Mouse (Mus musculus) limb, embryonic 11.5 days (tissue): ENCODE measurements at regions not wholly inside any gene's neighbourhood (a gene's known extent, or its start where the extent isn't known, plus 50 kb on each side); places are given as distances from the start of the nearest gene placed in this dataset.
A peak's percentile ranks its signal among the peaks of the same experiment; 100 is the strongest.

ENCODE experiments used
- ATAC-seq: fragments of 200-750 bp; cut with Nextera tagmentation; 2 replicates; pipeline ENCODE4 v1.8.0; 2017; ENCODE audit warnings: low read depth; ENCODE audit not compliant: insufficient number of reproducible peaks, low FRiP score, low TSS enrichment
- DNase-seq: peaks from one replicate; pipeline ENCODE4 v3.0.0-alpha.2; 2015; ENCODE audit warnings: low spot score
- H3K27ac ChIP-seq: fragments of 300-500 bp; sonication (generic); replicated peaks from 2 replicates; pipeline ENCODE4 v1.5.1; 2014; ENCODE audit warnings: low read depth, mild to moderate bottlenecking, low read length
- H3K27me3 ChIP-seq: fragments of 300-500 bp; sonication (generic); 2 replicates; pipeline ENCODE4 v1.6.1; 2014; ENCODE audit warnings: mild to moderate bottlenecking, low read length, mixed read lengths; ENCODE audit not compliant: control insufficient read depth, insufficient read depth
- H3K36me3 ChIP-seq: fragments of 300-500 bp; sonication (generic); 2 replicates; pipeline ENCODE4 v1.6.1; 2014; ENCODE audit warnings: mild to moderate bottlenecking, low read length, moderate library complexity, mixed read lengths; ENCODE audit not compliant: control insufficient read depth, insufficient read depth
- H3K4me1 ChIP-seq: fragments of 300-500 bp; sonication (generic); 2 replicates; pipeline ENCODE4 v1.6.1; 2014; ENCODE audit warnings: low read length, mixed read lengths; ENCODE audit not compliant: control insufficient read depth, insufficient read depth
- H3K4me2 ChIP-seq: fragments of 300-500 bp; sonication (generic); 2 replicates; pipeline ENCODE4 v1.6.1; 2014; ENCODE audit warnings: low read depth, mild to moderate bottlenecking, moderate library complexity; ENCODE audit not compliant: severe bottlenecking
- H3K4me3 ChIP-seq: fragments of 300-500 bp; sonication (generic); 2 replicates; pipeline ENCODE4 v1.5.1; 2014; ENCODE audit warnings: low read depth, low read length
- H3K9ac ChIP-seq: fragments of 300-500 bp; sonication (generic); 2 replicates; pipeline ENCODE4 v1.6.1; 2014; ENCODE audit warnings: mild to moderate bottlenecking, low read length
- H3K9me3 ChIP-seq: fragments of 300-500 bp; sonication (generic); 2 replicates; pipeline ENCODE4 v1.6.1; 2016; ENCODE audit warnings: low read length; ENCODE audit not compliant: control insufficient read depth
- WGBS: fragments of 180-500 bp; shearing (Covaris S2); extraction: QIAGEN DNeasy Blood & Tissue Kit; methylation state at CpG from one replicate; pipeline ENCODE4 v1.1.7; 2014; 5-methylcytosine and 5-hydroxymethylcytosine counted together

DNA sequence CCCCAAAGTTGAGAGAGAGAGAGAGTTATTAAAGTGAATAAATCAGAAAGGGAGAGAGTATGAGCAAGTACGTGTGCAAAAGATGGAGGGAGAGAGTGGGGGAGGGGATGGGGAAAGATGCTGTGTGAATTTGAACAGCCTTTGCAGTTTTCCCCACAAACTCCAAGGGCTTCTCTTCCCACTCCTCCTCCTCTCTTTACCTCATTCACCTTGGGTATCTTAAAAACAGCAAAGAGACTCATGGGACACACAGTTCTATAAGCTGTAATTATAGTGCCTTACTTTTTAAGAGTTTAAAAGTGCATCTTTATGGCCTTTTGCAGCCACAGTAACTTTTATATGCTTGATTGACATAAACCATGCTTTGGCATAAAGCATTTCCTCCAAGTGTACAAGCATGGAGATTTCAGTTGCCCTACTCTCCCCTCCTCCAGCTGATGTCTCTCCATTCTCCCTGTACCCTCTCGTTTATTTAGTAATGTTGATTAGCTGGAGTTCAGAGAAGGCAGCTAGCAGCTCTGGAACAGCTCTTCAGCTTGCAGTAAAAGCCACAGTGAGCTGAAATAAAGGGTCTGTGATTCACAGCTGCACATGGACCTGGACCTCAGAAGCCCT, 156.7 kb downstream of the Tbx18 start:
- no peaks in the 10 kb centered on the region for H3K27me3 ChIP-seq
- H3K27ac ChIP-seq: no peak overlapping the region
- H3K4me3 ChIP-seq: no peak overlapping the region
- no peak overlapping the region for H3K9ac ChIP-seq
- H3K4me2 ChIP-seq: no peak overlapping the region
- WGBS: 16% methylated on average over 2 of the region's 2 CpGs
- no peaks in the 10 kb centered on the region for H3K9me3 ChIP-seq
- ATAC-seq: no peak
- peaks cover 2% of the 10 kb centered on the region; the same call in 1 of the 2 replicates for H3K4me1 ChIP-seq
- no peak for DNase-seq
- no peaks in the 10 kb centered on the region for H3K36me3 ChIP-seq

DNA sequence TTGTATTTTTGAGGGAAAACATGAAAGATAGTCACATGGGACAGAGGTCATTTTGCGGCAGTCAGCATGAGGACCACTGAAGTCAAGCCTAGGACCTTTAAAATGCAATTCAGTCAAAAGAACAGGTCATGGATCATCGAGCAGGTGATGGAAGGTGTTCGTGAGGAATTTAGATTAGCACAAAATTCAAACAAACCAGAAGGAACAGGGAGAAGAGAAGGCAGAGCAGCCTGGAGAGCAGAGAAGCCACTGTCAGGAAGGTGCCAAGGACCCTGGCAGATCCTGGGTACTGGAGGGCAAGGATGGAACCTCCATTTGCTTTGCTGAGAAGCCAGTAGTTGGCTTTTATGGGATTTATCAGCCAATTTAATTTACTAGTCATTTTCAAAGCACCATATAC, 167.8 kb downstream of the Tbx18 start:
- ATAC-seq: no peak
- H3K4me2 ChIP-seq: no peak overlapping the region
- no peak overlapping the region for H3K9ac ChIP-seq
- H3K4me1 ChIP-seq: peaks cover 4% of the 10 kb centered on the region; the same call in 1 of the 2 replicates
- no peak for DNase-seq
- H3K4me3 ChIP-seq: no peak overlapping the region
- no peak overlapping the region for H3K27ac ChIP-seq
- H3K27me3 ChIP-seq: no peaks in the 10 kb centered on the region
- no peaks in the 10 kb centered on the region for H3K9me3 ChIP-seq
- WGBS: 62% methylated on average over 3 of the region's 3 CpGs
- H3K36me3 ChIP-seq: no peaks in the 10 kb centered on the region

DNA sequence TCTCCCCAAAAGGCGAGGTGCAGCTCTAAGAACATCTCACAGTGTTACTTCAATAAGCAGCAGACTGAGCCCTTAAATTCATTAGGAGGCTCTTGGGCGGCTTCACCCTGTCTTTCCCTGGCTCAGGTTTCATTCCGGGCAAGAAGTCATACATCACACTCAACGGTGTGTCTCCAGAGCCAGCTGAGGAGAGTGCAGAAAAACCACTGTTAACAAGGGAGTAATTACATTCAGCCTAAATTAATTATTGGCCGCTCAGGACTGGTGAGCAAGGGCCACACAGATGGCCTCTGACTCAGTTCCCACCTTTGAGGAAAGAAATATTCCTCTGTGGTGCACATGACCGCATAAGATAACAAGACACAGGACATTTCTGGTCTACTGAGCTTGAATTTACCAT, 168.3 kb downstream of the Tbx18 start:
- H3K4me3 ChIP-seq: no peak overlapping the region
- WGBS: 20% methylated on average over 6 of the region's 6 CpGs
- H3K9ac ChIP-seq: no peak overlapping the region
- no peaks in the 10 kb centered on the region for H3K36me3 ChIP-seq
- DNase-seq (no peak), ATAC-seq (no peak)
- no peak overlapping the region for H3K4me2 ChIP-seq
- 0 out of 2 replicates have a peak, but pooled peaks cover 1% of the 10 kb centered on the region for H3K27me3 ChIP-seq
- no peaks in the 10 kb centered on the region for H3K9me3 ChIP-seq
- no peak overlapping the region for H3K27ac ChIP-seq
- peaks cover 5% of the 10 kb centered on the region; the same call in 1 of the 2 replicates for H3K4me1 ChIP-seq

DNA sequence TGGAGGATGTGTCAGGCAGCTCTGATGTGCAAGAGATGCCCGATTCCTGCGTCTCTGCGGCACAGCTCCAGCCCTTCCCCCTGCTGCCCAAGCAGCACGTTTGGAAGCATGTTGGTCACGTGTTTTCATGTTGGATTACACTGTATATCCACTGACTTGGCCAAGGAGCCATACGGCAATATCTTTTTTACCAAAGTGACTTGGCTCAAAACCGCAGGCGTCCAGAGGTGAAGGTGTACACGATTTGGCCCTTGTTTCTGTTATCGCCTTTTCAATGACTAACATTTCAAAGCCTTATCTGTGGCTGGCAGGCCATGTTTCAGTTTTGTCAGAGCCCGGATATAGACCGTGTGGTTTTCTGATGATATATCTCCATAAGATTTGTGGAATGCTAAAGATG, 173.2 kb downstream of the Tbx18 start:
- DNase-seq: peak; percentile 49
- Histone ChIP-seq H3K27me3 (peaks cover 8% of the 10 kb centered on the region; the same call in 1 of the 2 replicates), H3K9me3 (no peaks in the 10 kb centered on the region), H3K4me2 (peak overlapping the region; percentile 10; the same call in 1 of the 2 replicates), H3K9ac (no peak overlapping the region), H3K4me3 (no peak overlapping the region), H3K36me3 (no peaks in the 10 kb centered on the region), H3K27ac (no peak overlapping the region), H3K4me1 (peaks cover 12% of the 10 kb centered on the region)
- peak; percentile 50; the same call in 1 of the 2 replicates for ATAC-seq
- WGBS: 47% methylated on average over 12 of the region's 12 CpGs

DNA sequence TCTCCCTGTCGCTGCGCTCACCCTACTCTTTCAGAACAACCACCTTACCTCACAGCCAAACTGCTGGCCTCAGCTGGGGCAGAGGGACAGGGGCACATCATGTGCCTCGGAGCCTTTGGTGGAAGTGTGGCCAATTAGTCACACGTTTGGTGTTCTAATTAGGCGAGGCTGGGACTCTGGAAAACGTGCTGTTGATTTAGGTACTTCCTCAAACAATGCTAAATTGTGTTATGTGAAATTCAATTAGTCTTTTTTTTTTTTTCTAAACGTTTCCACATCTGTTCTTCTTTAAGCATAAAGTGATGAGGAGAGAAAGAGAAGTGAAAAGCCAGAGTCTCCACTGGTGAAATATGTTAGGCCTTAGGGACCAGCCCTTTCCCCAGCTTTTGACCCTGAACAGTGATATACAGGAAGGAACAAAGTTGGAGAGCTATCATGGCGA, 174.1 kb downstream of the Tbx18 start:
- 5% methylated on average over 8 of the region's 8 CpGs for WGBS
- Histone ChIP-seq H3K27me3 (peaks cover 8% of the 10 kb centered on the region; the same call in 1 of the 2 replicates), H3K27ac (no peak overlapping the region)

DNA sequence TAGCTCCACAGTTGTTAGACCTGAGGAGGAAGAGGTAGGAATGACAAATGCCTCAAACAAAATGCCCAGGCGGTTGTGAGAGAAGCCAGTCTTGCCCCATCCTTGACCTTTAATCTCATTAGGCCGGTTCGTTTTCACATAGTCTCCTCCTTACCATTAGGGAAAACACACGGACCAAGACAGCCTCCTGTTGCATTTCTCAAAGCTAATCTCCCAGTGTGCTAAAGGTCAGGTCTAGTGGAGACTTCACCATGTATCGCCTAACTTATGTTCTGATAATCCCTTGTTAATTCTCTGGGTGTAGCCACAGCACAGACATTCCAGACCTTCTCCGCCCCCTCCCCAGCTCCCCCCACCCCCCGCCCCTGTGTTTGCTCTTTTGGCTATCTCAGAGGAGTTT, 174.5 kb downstream of the Tbx18 start:
- Histone ChIP-seq H3K9me3 (no peaks in the 10 kb centered on the region), H3K4me1 (peaks cover 9% of the 10 kb centered on the region), H3K4me3 (no peak overlapping the region), H3K36me3 (no peaks in the 10 kb centered on the region), H3K27ac (no peak overlapping the region), H3K4me2 (no peak overlapping the region), H3K27me3 (peaks cover 11% of the 10 kb centered on the region; the same call in 1 of the 2 replicates), H3K9ac (no peak overlapping the region)
- ATAC-seq (peak; percentile 37; the same call in 1 of the 2 replicates), DNase-seq (no peak)
- WGBS: 3% methylated on average over 7 of the region's 7 CpGs

More for the DNA sequence above, 174.1 kb downstream of the Tbx18 start:
- DNase-seq (peak; percentile 60), ATAC-seq (peak; percentile 78; the same call in 1 of the 2 replicates)
- no peaks in the 10 kb centered on the region for H3K36me3 ChIP-seq
- H3K4me3 ChIP-seq: no peak overlapping the region
- no peaks in the 10 kb centered on the region for H3K9me3 ChIP-seq
- H3K9ac ChIP-seq: no peak overlapping the region
- peaks cover 9% of the 10 kb centered on the region for H3K4me1 ChIP-seq
- no peak overlapping the region for H3K4me2 ChIP-seq

DNA sequence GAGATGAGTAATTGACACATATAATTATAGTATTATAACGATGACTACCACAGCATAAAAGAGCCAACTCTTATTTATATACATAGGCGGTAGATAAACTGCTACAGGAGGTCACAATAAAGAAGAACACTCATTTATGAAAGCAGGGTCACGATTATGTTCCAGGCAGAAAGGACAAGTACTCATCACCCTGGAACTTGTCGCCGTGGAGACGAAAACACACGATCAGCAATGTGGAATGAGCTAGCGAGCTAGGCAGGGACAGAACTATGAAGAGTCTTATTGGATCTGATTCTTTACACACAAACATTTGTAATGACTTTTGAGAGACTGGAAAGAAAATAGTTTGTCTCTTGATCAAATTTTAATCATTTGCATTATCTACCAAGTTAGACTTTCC, 197.9 kb downstream of the Tbx18 start:
- H3K27me3 ChIP-seq: no peaks in the 10 kb centered on the region
- H3K4me2 ChIP-seq: no peak overlapping the region
- no peak overlapping the region for H3K27ac ChIP-seq
- H3K9ac ChIP-seq: no peak overlapping the region
- ATAC-seq (no peak), DNase-seq (no peak)
- no peaks in the 10 kb centered on the region for H3K36me3 ChIP-seq
- WGBS: 81% methylated on average over 8 of the region's 8 CpGs
- no peaks in the 10 kb centered on the region for H3K9me3 ChIP-seq
- no peak overlapping the region for H3K4me3 ChIP-seq
- no peaks in the 10 kb centered on the region for H3K4me1 ChIP-seq

DNA sequence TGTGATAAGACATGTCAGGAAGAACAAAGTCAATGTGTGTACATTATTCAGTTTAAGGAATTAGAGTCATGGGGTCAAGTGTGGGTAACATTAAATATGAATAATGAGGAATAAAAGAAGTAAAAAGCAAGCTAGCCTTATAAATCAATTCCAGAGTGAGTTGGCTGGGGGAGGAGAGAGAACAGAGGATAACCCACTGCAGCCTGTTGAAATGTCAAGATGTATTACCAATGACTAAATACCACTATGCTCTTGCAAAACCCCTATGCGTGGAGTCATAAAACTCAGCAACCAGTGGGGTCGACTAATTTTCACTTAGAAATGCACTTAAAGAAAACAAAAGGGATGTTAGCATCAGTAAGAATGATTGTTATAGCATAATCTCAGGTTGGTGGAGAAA, 201.2 kb downstream of the Tbx18 start:
- Histone ChIP-seq H3K4me1 (no peaks in the 10 kb centered on the region), H3K27me3 (no peaks in the 10 kb centered on the region), H3K9me3 (no peaks in the 10 kb centered on the region), H3K4me2 (no peak overlapping the region), H3K27ac (no peak overlapping the region), H3K36me3 (no peaks in the 10 kb centered on the region), H3K4me3 (no peak overlapping the region), H3K9ac (no peak overlapping the region)
- no peak for DNase-seq
- WGBS: 77% methylated on average over 2 of the region's 2 CpGs
- ATAC-seq: no peak
